Mouse (Mus musculus): ENCODE measurements around the gene Gm5478. TPM values are rescaled to one million over a fixed set of nuclear protein-coding genes. Genes with fewer than 3 reads are reported as not detected.

The Gm5478 gene
- polyA plus RNA-seq, 1 experiment, result not detected

DNA sequence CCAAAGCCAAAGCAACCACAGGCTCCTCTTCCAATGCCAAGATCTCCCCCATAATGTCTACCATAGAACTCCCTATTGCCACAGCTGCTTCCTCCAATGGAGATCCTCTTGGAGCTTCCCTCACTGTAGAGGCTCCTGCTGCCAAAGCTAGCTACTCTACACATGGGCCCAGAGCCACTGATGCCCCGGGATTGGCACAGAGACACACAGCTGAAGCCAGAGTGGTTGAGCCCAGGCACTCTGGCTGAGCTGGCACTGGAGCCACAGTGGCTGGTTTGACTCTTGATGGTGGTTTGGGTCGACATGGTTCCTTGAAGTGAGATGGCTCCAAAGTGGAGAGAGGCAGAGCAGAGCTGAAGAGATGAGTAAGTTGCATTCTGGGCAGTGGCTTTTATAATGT is 19.3 kb downstream of the Gm5478 start, which contains the start of gene Gm5414:
TSS of gene Gm5414 (minus strand) at position 305 of the 400 bp plus-strand sequence.
- Histone ChIP-seq H3K27me3 (ENCODE audit: control insufficient read depth, insufficient read depth, low read length) (no peaks in the 10 kb centered on the region), H3K36me3 (ENCODE audit: control insufficient read depth, insufficient read depth, low read length) (no peaks in the 10 kb centered on the region), H3K27ac (ENCODE audit: insufficient read depth, low read length) (no peak within 1 kb of the TSS), H3K4me1 (ENCODE audit: control insufficient read depth, insufficient read depth, insufficient read length) (no peaks in the 10 kb centered on the region), H3K4me3 (ENCODE audit: extremely low read depth, insufficient read depth, insufficient read length) (no peak within 1 kb of the TSS)
- 81% methylated on average over 2 of the region's 2 CpGs for WGBS
- TF ChIP-seq CTCF (IDR thresholded peaks at IDR 0.05; ENCODE audit: extremely low read depth, insufficient read depth, insufficient read length, insufficient replicate concordance) (no peak), POLR2A (IDR thresholded peaks at IDR 0.05; ENCODE audit: low read depth, low read length) (no peak)
- DNase-seq (ENCODE audit: low read depth in 1 of 2, low spot score in 2 of 2), result no peak

DNA sequence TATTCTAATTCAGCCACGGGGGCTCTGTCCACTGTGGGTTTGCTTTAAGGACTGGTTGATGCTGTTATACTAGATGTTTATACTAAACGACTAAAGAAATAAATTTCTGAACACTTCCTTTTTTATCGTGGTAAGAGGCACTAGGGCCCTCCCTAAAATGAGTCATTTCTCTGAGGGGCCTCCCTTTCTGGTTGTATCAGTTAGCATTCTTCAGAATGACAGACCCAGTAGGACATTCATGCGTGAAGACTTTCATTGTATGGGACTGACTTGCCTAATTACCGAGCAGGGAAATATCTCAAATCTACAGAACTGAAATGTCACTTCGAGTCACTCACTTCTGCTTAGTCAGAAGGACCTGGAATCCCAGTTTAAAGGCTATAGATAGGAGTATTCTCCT is 48.1 kb downstream of the Gm5478 start:
- Histone ChIP-seq H3K4me3 (ENCODE audit: extremely low read depth, insufficient read depth, insufficient read length) (no peak overlapping the region), H3K36me3 (ENCODE audit: control insufficient read depth, insufficient read depth, low read length) (no peaks in the 10 kb centered on the region), H3K4me1 (ENCODE audit: control insufficient read depth, insufficient read depth, insufficient read length) (no peaks in the 10 kb centered on the region), H3K27me3 (ENCODE audit: control insufficient read depth, insufficient read depth, low read length) (no peaks in the 10 kb centered on the region), H3K27ac (ENCODE audit: insufficient read depth, low read length) (no peak overlapping the region)
- no peak for DNase-seq (ENCODE audit: low read depth in 1 of 2, low spot score in 2 of 2)
- TF ChIP-seq CTCF (IDR thresholded peaks at IDR 0.05; ENCODE audit: extremely low read depth, insufficient read depth, insufficient read length, insufficient replicate concordance), result no peak
- TF ChIP-seq POLR2A (IDR thresholded peaks at IDR 0.05; ENCODE audit: low read depth, low read length), result no peak
- 43% methylated on average over 6 of the region's 6 CpGs for WGBS

Other genes with a start within 250 kb of the Gm5478 start
- gene Krt7, start 236.3 kb downstream of the Gm5478 start, polyA plus RNA-seq (2012; rRNA removed), result 0.86 and 1.7 TPM in 2 replicates
- gene Krt87, start 208.6 kb downstream of the Gm5478 start, polyA plus RNA-seq (2012; rRNA removed), result not detected in 2 replicates
- gene Krt88, start 199.6 kb downstream of the Gm5478 start, polyA plus RNA-seq (2012; rRNA removed), result not detected in 2 replicates
- not detected in 2 replicates for gene Krt81, start 183.6 kb downstream of the Gm5478 start, polyA plus RNA-seq (2012; rRNA removed)
- gene Krt86, start 173.9 kb downstream of the Gm5478 start, polyA plus RNA-seq (2012; rRNA removed), result 0.14 and 0.22 TPM in 2 replicates
- gene Krt83, start 155.9 kb downstream of the Gm5478 start, polyA plus RNA-seq (2012; rRNA removed), result 0.18 and 0.42 TPM in 2 replicates
- not detected in 2 replicates for gene Gm49425, start 130.1 kb downstream of the Gm5478 start, polyA plus RNA-seq (2012; rRNA removed)
- not detected in 2 replicates for gene Krt84, start 114.6 kb downstream of the Gm5478 start, polyA plus RNA-seq (2012; rRNA removed)
- gene Krt82, start 96.7 kb downstream of the Gm5478 start, polyA plus RNA-seq (2012; rRNA removed), result not detected in 2 replicates
- not detected in 2 replicates for gene Krt90, start 84.4 kb downstream of the Gm5478 start, polyA plus RNA-seq (2012; rRNA removed)
- gene Krt75, start 73.5 kb downstream of the Gm5478 start, polyA plus RNA-seq (2012; rRNA removed), result not detected in 2 replicates
- gene Gm5414, start 19.2 kb downstream of the Gm5478 start, polyA plus RNA-seq (2012; rRNA removed), result not detected in 2 replicates
- gene Krt6b, start 32.9 kb upstream of the Gm5478 start, polyA plus RNA-seq (2012; rRNA removed), result not detected in 2 replicates
- not detected in 2 replicates for gene Krt6a, start 46.9 kb upstream of the Gm5478 start, polyA plus RNA-seq (2012; rRNA removed)
- gene Krt5, start 65.5 kb upstream of the Gm5478 start, polyA plus RNA-seq (2012; rRNA removed), result not detected in 2 replicates
- gene Krt71, start 95.7 kb upstream of the Gm5478 start, polyA plus RNA-seq (2012; rRNA removed), result not detected in 2 replicates
- not detected in 2 replicates for gene Krt72, start 139.1 kb upstream of the Gm5478 start, polyA plus RNA-seq (2012; rRNA removed)
- not detected in 2 replicates for gene Krt73, start 155.0 kb upstream of the Gm5478 start, polyA plus RNA-seq (2012; rRNA removed)
- gene Krt2, start 170.8 kb upstream of the Gm5478 start, polyA plus RNA-seq (2012; rRNA removed), result not detected in 2 replicates
- gene Krt1, start 203.4 kb upstream of the Gm5478 start, polyA plus RNA-seq (2012; rRNA removed), result 0.05 and 0.22 TPM in 2 replicates
- gene Krt77, start 222.3 kb upstream of the Gm5478 start, polyA plus RNA-seq (2012; rRNA removed), result not detected in 2 replicates
- 0.07 TPM in 1 of 2 replicates, not detected in the other for gene Krt76, start 245.5 kb upstream of the Gm5478 start, polyA plus RNA-seq (2012; rRNA removed)

Measured in spleen, adult 2 months (tissue).